Mouse (Mus musculus) cerebellum, adult 2 months (tissue): ENCODE results near the gene Galk1. TPM values are rescaled to one million over a fixed set of nuclear protein-coding genes. Genes with fewer than 3 reads are reported as not detected.
A peak's percentile ranks its signal among the peaks of the same experiment; 100 is the strongest.

Experiments
- DNase-seq, 2 experiments: peaks; one replicate each; pipeline ENCODE4 v3.0.0; 2021
- H3K27ac ChIP-seq: fragments of 200-500 bp; 2 replicates; pipeline ENCODE4 v1.5.1; 2012; ENCODE audit warnings: low read length, control low read depth, inconsistent platforms; ENCODE audit not compliant: insufficient read depth
- H3K27me3 ChIP-seq: fragments of 200-500 bp; 2 replicates; pipeline ENCODE4 v1.6.1; 2012; ENCODE audit warnings: inconsistent platforms, mild to moderate bottlenecking, low read length, moderate library complexity; ENCODE audit not compliant: control insufficient read depth, insufficient read depth
- H3K4me1 ChIP-seq: fragments of 200-500 bp; 2 replicates; pipeline ENCODE4 v1.6.1; 2011; ENCODE audit warnings: low read length; ENCODE audit not compliant: control insufficient read depth, insufficient read depth
- H3K4me3 ChIP-seq: fragments of 200-500 bp; replicated peaks from 2 replicates; pipeline ENCODE3; 2011; ENCODE audit warnings: mild to moderate bottlenecking, low read depth, low read length, control low read depth; ENCODE audit not compliant: insufficient read depth
- CTCF ChIP-seq: fragments of 200-500 bp; IDR thresholded peaks from 2 replicates; pipeline ENCODE4 v1.5.1; 2011; ENCODE audit warnings: low read depth, mild to moderate bottlenecking, control low read depth, low read length, moderate library complexity, borderline replicate concordance; ENCODE audit not compliant: insufficient read depth
- POLR2A ChIP-seq: fragments of 200-500 bp; IDR thresholded peaks from 2 replicates; pipeline ENCODE4 v1.6.1; 2011; ENCODE audit warnings: low read length, control low read depth, borderline replicate concordance; ENCODE audit not compliant: insufficient read depth
- WGBS: fragments of 180-500 bp; shearing (Covaris S2); methylation state at CpG from one replicate; pipeline ENCODE4 v1.1.7; 2018; 5-methylcytosine and 5-hydroxymethylcytosine counted together
- polyA plus RNA-seq: library from polyadenylated mRNA; depleted of rRNA; stranded (reverse); fragments of >200 nt; gene quantifications from 2 replicates; pipeline ENCODE4 v1.2.3, GENCODE M21; 2012

Gene Galk1
- polyA plus RNA-seq, 1 experiment: 14.8 TPM

GRCm38 (mm10) chr11:115997662-115998061 lies 14.9 kb downstream of the Galk1 start:
- no peaks in the 10 kb centered on the region for H3K27me3 ChIP-seq
- H3K27ac ChIP-seq: no peak overlapping the region
- WGBS: 32% methylated on average over 5 of the region's 5 CpGs
- peak in 1 of 2 experiments; percentile 55 for DNase-seq
- no peak for TF ChIP-seq POLR2A
- no peak for TF ChIP-seq CTCF
- no peak overlapping the region for H3K4me3 ChIP-seq
- peaks cover 10% of the 10 kb centered on the region; the same call in 1 of the 2 replicates for H3K4me1 ChIP-seq

- 85% methylated on average over 4 of the region's 4 CpGs for WGBS
- H3K27me3 ChIP-seq: no peaks in the 10 kb centered on the region
- TF ChIP-seq CTCF: no peak
- TF ChIP-seq POLR2A: no peak
- no peak overlapping the region for H3K27ac ChIP-seq
- H3K4me1 ChIP-seq: peaks cover 10% of the 10 kb centered on the region; the same call in 1 of the 2 replicates
- H3K4me3 ChIP-seq: no peak overlapping the region
- DNase-seq: peak in 1 of 2 experiments; percentile 0
These were observed 15.5 kb downstream of the Galk1 start for GRCm38 (mm10) chr11:115997047-115997446.

- DNase-seq: no peak
- TF ChIP-seq POLR2A: no peak
- Histone ChIP-seq H3K4me3 (no peak overlapping the region), H3K27ac (no peak overlapping the region), H3K27me3 (no peaks in the 10 kb centered on the region), H3K4me1 (peaks cover 10% of the 10 kb centered on the region; the same call in 1 of the 2 replicates)
- 79% methylated on average over 3 of the region's 3 CpGs for WGBS
These were observed 17.3 kb downstream of the Galk1 start for GRCm38 (mm10) chr11:115995256-115995655.

GRCm38 (mm10) chr11:115992098-115992497 lies 20.4 kb downstream of the Galk1 start:
- H3K27ac ChIP-seq: no peak overlapping the region
- 62% methylated on average over 4 of the region's 4 CpGs for WGBS
- no peaks in the 10 kb centered on the region for H3K27me3 ChIP-seq
- no peak for DNase-seq
- H3K4me1 ChIP-seq: no peaks in the 10 kb centered on the region
- no peak overlapping the region for H3K4me3 ChIP-seq
- no peak for TF ChIP-seq POLR2A
- no peak for TF ChIP-seq CTCF

GRCm38 (mm10) chr11:115989686-115990085 lies 22.8 kb downstream of the Galk1 start:
- Histone ChIP-seq H3K4me1 (no peaks in the 10 kb centered on the region), H3K27ac (no peak overlapping the region), H3K27me3 (no peaks in the 10 kb centered on the region), H3K4me3 (no peak overlapping the region)
- 50% methylated on average over 15 of the region's 15 CpGs for WGBS
- no peak for DNase-seq
- no peak for TF ChIP-seq CTCF
- no peak for TF ChIP-seq POLR2A

- peak in 1 of 2 experiments; percentile 42 for DNase-seq
- WGBS: 39% methylated on average over 8 of the region's 8 CpGs
- H3K27ac ChIP-seq: no peak overlapping the region
- no peaks in the 10 kb centered on the region for H3K27me3 ChIP-seq
- peaks cover 21% of the 10 kb centered on the region for H3K4me1 ChIP-seq
- no peak overlapping the region for H3K4me3 ChIP-seq
- TF ChIP-seq CTCF: no peak
- TF ChIP-seq POLR2A: no peak
These were observed 29.2 kb downstream of the Galk1 start for GRCm38 (mm10) chr11:115983291-115983690.

GRCm38 (mm10) chr11:115982472-115982871 lies 30.0 kb downstream of the Galk1 start:
- Histone ChIP-seq H3K27me3 (no peaks in the 10 kb centered on the region), H3K27ac (no peak overlapping the region), H3K4me3 (no peak overlapping the region), H3K4me1 (peaks cover 21% of the 10 kb centered on the region)
- peak; percentile 56 to 61 for DNase-seq
- WGBS: 17% methylated on average over 15 of the region's 15 CpGs
- TF ChIP-seq POLR2A (no peak), CTCF (no peak)

- Histone ChIP-seq H3K27ac (no peak overlapping the region), H3K27me3 (0 out of 2 replicates have a peak, but pooled peaks cover 2% of the 10 kb centered on the region), H3K4me1 (no peaks in the 10 kb centered on the region), H3K4me3 (no peak overlapping the region)
- DNase-seq: no peak
- TF ChIP-seq CTCF: no peak
- no peak for TF ChIP-seq POLR2A
- WGBS: 27% methylated on average over 12 of the region's 12 CpGs
These were observed 37.0 kb downstream of the Galk1 start for GRCm38 (mm10) chr11:115975544-115975943.
